Mouse (Mus musculus) testis, adult 2 months (tissue): ENCODE data around the gene H2-D1.

Experiments used
- CTCF ChIP-seq: fragments of 200-500 bp; IDR thresholded peaks from 2 replicates; pipeline ENCODE4 v1.5.1; 2012; ENCODE audit warnings: low read depth, mild to moderate bottlenecking, inconsistent platforms, low read length, moderate library complexity; ENCODE audit not compliant: control insufficient read depth, insufficient read depth, insufficient replicate concordance
- POLR2A ChIP-seq: fragments of 200-500 bp; IDR thresholded peaks from 2 replicates; pipeline ENCODE4 v1.6.1; 2012; ENCODE audit warnings: low read depth, mild to moderate bottlenecking, inconsistent platforms, low read length, moderate library complexity; ENCODE audit not compliant: control insufficient read depth

- no peak for TF ChIP-seq CTCF
- no peak for TF ChIP-seq POLR2A
These were observed 42.9 kb upstream of the H2-D1 start for GRCm38 (mm10) chr17:35219601-35220041.
